Mouse (Mus musculus) cerebellum, postnatal 14 days (tissue): ENCODE data around the gene Card9.

Source experiments
- DNase-seq, 2 experiments: peaks; one replicate each; pipeline ENCODE4 v3.0.0; 2021; ENCODE audit warnings: mixed read lengths in 2 of 2

Card9 gene

GRCm38 (mm10) chr2:26325386-26326181, 35.1 kb downstream of the Card9 start:
- peak; percentile 63 to 76 for DNase-seq

- DNase-seq = peak; percentile 51 to 61
Observed at GRCm38 (mm10) chr2:26324917-26325316, 35.8 kb downstream of the Card9 start.

- no peak for DNase-seq
Observed at GRCm38 (mm10) chr2:26323589-26324325, 37.0 kb downstream of the Card9 start.

GRCm38 (mm10) chr2:26320245-26321185, 40.2 kb downstream of the Card9 start:
- peak; percentile 46 to 55 for DNase-seq

GRCm38 (mm10) chr2:26319519-26320244, 41.0 kb downstream of the Card9 start:
- peak; percentile 52 to 54 for DNase-seq

- DNase-seq = peak; percentile 46 to 55
Observed at GRCm38 (mm10) chr2:26319109-26319508, 41.6 kb downstream of the Card9 start.

GRCm38 (mm10) chr2:26317991-26318672, 42.6 kb downstream of the Card9 start:
- peak; percentile 24 for DNase-seq

GRCm38 (mm10) chr2:26317371-26317770, 43.3 kb downstream of the Card9 start:
- peak; percentile 16 to 30 for DNase-seq

- DNase-seq = peak; percentile 57 to 65
Observed at GRCm38 (mm10) chr2:26316576-26317246, 44.0 kb downstream of the Card9 start.

- peak; percentile 86 to 87 for DNase-seq
Observed at GRCm38 (mm10) chr2:26315925-26316311, 44.8 kb downstream of the Card9 start.

GRCm38 (mm10) chr2:26315072-26315924, 45.4 kb downstream of the Card9 start, which contains the start of gene Gpsm1:
TSS of gene Gpsm1 (plus strand) at chr2:26315515.
- DNase-seq = peak; percentile 89 to 92

GRCm38 (mm10) chr2:26314281-26315071, 46.2 kb downstream of the Card9 start:
- DNase-seq = peak; percentile 86 to 90

GRCm38 (mm10) chr2:26313394-26313793, 47.3 kb downstream of the Card9 start:
- no peak for DNase-seq

- DNase-seq = peak; percentile 56 to 57
Observed at GRCm38 (mm10) chr2:26312812-26313211, 47.9 kb downstream of the Card9 start.

GRCm38 (mm10) chr2:26311936-26312335, 48.8 kb downstream of the Card9 start:
- DNase-seq = no peak

GRCm38 (mm10) chr2:26309739-26310138, 51.0 kb downstream of the Card9 start:
- no peak for DNase-seq

- DNase-seq = peak in 1 of 2 experiments; percentile 59
Observed at GRCm38 (mm10) chr2:26306702-26307101, 54.0 kb downstream of the Card9 start.

- DNase-seq = no peak
Observed at GRCm38 (mm10) chr2:26305555-26305954, 55.2 kb downstream of the Card9 start.

GRCm38 (mm10) chr2:26304711-26305110, 56.0 kb downstream of the Card9 start:
- no peak for DNase-seq
